Mouse (Mus musculus) urinary bladder, postnatal 10 days (tissue): ENCODE data around the gene P2rx4.

Experiments used
- DNase-seq: peaks from one replicate; pipeline ENCODE4 v3.0.0; 2022; ENCODE audit warnings: low spot score

The P2rx4 gene

DNA sequence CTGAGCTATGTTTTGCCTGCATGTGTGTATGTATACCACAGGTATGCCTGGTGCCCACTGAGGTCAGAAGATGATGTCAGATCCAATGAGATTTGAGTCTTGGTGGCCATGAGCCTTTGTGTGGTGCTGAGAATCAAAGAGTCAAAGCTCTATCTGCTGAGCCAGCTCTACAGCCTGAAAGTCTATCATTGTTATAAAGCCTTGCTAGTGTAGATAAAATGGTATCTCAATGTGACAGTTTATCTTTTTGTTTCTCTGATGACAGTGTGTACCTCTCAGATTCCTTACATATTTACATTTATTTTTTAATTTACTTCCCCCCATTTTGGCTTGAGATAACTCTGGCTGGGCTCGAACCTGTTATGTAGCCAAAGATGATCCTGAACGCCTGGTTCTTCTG lies 3.8 kb upstream of the P2rx4 start:
- DNase-seq: no peak

GRCm38 (mm10) chr5:122704571-122704970 lies 2.8 kb upstream of the P2rx4 start:
- no peak for DNase-seq

DNA sequence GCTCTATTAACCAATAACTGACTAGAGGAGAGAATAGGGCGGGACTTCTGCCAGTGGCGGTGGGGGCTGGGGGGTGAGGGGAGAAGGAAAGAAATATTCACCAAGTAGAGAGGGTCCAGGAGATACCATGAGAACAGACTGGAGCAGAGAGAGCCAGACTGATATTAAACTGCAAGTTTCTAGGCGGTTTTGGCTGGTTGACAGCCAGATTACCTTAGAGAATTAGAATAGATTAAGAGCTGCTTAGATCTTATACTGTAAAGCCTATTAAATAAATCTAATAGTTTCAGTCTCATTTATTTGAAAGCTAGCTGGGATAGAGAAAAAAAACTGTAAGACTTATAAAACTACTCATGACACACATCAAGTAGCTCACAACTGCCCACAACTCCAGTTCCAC lies 2.2 kb upstream of the P2rx4 start:
- no peak for DNase-seq

DNA sequence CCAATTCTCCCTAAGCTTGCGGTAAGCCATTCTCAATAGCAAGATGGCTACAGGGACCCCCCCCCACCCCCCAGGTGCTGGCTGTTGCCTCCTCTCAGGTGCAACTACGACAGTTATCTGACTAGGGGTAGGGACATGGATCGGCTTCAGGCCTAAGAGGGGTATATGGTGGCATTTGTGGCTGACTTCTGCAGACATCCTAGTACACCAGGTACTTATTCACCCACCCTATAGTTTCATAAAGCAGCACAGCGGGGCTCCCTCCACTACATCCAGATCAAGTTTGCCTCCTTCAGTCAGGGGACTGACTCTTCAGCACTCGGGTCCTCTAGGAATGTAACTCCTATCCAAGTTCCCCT lies 448 bp upstream of the P2rx4 start:
- no peak for DNase-seq

DNA sequence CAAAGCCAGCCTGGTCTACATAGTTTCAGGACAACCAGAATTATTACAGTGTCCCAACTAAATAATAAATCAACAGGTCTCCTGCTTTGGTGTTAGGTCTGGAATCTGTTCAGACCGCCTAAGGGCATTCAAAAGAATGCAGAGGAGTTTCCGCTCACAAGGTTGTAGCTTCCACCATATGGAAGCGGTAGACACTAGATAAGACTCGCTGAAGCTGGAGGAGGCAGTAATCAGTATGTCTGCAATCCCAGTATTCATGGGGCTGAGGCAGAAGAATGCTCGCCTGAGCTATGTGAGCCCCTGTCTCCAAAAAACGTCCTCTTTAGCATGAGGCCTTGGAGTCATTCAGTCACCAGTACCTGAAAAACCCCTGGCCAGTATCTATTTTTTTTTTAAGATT lies 1.5 kb downstream of the P2rx4 start:
- no peak for DNase-seq

- DNase-seq: no peak
Measured at GRCm38 (mm10) chr5:122715723-122716122, 8.4 kb downstream of the P2rx4 start.

DNA sequence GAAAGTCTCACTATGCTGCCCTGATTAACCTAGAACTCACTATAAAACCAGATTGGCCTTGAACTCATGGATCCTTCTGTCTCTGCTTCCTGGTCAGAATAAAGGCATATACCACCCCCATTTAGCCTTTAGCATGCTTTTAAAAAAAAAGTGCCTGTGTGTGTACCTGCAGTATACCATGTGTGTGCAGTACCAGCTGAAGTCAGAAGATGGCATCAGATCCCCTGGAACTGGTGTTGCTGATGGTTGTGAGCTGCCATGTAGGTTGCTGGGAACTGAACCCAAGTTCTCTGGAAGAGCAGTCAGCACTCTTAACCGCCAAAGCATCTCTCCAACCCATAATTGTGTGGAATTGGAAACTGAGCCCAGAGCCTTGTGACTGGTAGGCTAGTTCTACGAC lies 9.4 kb downstream of the P2rx4 start:
- DNase-seq: no peak

- no peak for DNase-seq
Measured at GRCm38 (mm10) chr5:122718400-122718799, 11.1 kb downstream of the P2rx4 start.

GRCm38 (mm10) chr5:122719168-122719567 lies 11.8 kb downstream of the P2rx4 start:
- DNase-seq: no peak

- DNase-seq: no peak
Measured at GRCm38 (mm10) chr5:122725453-122725852, 18.1 kb downstream of the P2rx4 start.

DNA sequence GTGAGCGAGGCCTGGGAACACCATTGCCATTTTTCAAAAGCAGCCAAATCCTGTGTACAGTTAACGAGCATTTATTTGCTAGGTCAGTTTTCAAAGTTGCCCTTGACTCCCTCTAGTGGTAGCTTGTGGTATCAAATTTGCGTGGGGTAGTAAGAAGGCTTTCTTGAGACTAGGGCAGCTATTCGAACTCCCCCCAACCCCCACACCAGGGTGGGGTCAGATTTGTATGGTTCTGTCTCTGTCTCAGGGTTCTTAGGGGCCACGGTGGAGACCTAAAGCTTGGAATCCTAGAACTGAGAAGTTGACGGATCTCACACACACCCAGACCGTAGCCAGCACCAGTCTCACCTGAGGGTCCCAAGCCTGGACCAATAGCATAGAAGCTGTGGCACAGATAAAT lies 18.7 kb downstream of the P2rx4 start:
- DNase-seq: no peak

GRCm38 (mm10) chr5:122726595-122726994 lies 19.3 kb downstream of the P2rx4 start:
- DNase-seq: no peak

- DNase-seq: no peak
Measured at GRCm38 (mm10) chr5:122727096-122727495, 19.8 kb downstream of the P2rx4 start.

DNA sequence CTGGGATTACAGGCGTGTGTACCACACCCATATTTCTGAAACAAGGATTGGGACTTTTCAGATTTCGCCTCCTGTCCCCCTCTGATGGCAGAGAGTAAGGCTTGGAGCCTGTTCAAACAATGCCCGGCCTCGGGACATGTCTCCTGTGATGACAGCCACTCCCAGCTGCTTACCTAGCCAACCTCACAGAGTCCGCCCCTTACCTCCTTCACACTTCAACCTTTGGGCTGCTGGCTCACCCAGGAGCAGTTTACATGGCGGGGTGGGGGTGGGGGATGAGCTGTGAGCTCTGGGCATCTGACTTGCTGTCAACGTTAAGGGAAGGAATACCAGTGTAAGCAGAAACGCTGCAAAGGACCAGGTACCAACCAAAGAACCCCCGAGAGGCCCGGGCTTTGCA lies 23.4 kb downstream of the P2rx4 start:
- DNase-seq: no peak

GRCm38 (mm10) chr5:122731321-122731720 lies 24.0 kb downstream of the P2rx4 start:
- DNase-seq: no peak

DNA sequence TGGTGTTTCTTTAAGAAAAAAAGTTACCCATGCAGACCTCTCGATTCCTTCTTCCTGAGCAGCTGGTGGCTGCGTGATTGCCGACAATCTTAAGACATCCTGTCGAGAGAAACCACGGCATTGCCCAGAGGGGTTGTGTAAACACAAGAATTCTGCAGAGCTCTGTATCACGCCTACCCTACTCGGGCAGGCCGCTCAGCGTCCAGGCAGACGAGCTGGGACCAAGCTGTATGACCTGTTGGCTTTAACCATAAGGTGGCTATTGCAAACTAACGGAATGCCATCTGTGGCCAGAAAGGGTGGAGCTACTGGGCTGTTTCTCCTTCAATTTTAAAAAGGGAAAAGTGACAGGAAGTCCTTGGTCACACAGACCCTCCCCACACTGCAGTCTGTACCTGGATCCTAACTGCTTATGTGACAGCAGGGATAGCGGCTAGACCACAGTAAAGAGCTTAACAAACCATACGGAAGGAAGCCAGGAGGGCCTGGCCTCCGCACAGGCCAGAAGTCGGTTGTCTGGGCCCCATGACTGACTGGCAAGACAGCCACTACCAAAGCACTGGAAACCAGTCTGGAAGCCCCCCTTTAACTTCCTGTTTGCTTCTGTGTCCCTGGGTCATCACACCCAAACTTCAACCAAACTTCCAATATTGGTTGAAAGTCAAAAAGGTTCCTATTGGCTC lies 24.8 kb downstream of the P2rx4 start:
- DNase-seq: no peak

GRCm38 (mm10) chr5:122733881-122734280 lies 26.5 kb downstream of the P2rx4 start:
- no peak for DNase-seq

- DNase-seq: no peak
Measured at GRCm38 (mm10) chr5:122735853-122736252, 28.5 kb downstream of the P2rx4 start.

GRCm38 (mm10) chr5:122736761-122737160 lies 29.4 kb downstream of the P2rx4 start:
- no peak for DNase-seq

- no peak for DNase-seq
Measured at GRCm38 (mm10) chr5:122743880-122744422, 36.6 kb downstream of the P2rx4 start.

DNA sequence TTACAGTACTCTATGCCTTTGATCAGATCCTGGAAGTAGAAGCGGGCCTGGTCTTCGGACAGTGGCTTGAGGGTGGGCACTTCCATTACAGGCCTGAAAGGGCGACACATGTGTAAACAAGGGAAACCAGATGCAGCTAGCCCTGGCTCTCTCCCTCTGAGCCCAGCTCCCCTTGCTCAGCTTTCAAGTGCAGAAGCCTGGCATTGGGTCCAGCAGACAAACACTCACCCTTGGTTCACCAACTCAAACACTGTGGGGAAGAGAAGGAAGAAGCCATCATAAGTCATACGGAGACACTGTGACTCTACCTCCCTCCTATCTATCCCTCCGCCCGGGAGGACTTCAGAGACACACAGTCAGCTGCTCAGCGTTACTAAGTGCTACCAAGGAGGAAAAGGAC lies 40.6 kb downstream of the P2rx4 start:
- no peak for DNase-seq

DNA sequence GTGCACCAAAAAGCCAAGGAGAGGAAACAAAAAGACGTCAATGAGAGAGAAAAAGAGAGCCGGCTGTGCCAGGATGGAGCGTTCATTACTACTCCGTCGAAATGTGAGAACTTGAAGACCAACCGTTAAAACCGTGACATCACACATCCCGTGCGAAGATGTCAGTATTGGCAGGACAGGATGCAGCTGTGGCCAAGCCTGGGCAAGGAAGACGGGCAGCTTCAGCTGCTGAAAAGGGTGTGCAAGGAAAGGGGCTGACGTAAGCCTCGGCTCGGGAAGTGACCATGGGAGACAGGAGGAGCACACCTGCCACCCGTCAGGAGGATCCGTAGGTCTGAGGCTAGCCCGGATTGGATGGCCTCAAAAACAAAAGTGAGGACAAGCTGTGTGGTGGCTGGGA lies 47.1 kb downstream of the P2rx4 start:
- no peak for DNase-seq

DNA sequence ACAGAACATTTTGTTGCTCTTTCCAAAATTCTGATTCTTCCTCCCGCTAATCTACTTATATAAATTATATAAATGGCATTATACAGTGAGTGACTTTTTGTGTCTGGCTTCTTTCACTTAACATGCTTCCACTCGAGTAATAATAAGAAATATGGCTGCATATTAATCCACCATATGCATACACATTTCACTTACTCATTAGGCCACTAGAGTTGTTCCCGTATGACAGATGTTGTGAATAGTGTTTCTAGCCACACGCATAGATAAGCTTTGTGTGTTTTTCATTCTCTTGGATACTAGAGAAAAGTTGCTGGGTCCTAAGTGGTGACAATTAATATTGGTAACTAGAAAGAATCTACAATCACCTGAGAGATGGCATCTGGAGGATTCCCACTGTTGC lies 48.3 kb downstream of the P2rx4 start:
- DNase-seq: no peak

- DNase-seq: no peak
Measured at GRCm38 (mm10) chr5:122756144-122756543, 48.8 kb downstream of the P2rx4 start.
